Mouse (Mus musculus): Measurements from ENCODE around the gene Cd200.

The Cd200 gene

DNA sequence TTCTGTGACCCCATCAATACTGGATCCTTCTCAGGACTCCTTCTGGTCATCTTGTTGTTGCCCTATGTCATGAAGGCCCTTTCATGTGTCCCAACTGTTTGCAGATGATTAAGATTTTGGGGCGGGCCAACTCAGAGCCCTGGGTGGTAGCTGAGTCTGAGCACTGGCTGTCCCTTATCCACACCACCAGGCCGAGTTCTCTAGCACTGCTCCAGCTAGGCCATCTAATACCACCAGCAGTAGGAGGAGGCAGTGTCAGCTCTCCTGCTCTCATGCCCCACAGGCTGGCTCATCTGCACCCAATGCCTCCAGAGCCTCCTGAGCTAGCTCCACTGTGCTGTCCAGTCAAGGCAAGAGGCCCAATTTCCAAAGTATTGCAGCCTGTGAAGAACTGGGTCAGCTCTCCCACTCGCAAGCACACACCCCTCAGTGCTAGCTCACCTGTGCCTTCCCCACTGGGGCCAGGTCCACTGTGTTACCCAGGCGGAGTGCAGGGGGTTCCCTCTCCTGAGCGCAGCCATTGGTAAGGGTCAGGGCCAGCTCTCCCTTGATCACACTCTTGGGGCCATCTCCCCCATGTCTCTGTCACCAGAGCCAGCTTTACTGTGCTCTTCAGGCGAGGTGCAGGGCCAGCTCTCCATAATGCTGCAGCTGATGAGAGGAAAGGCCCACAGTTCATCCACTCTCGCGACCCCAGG, 75.0 kb downstream of the Cd200 start:
- no peak for DNase-seq

DNA sequence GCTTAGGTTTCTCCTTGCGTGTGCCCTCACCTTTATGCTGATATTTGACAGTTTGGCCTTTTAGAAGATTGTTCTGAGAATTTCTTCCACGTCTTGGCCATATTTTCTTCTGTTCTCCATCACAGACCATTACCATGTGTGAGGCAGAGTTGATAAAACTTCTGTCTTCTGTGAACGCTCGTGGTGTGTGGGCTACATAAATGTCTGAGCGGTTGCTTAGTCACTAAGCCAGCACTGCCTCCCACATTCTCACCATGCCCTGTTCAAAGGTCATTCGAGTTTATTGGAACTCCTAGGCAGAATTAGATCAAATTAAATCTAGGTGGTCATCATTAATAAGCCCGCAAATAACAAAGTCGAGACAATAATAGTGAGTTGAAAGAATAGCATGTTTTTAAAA, 76.3 kb downstream of the Cd200 start:
- DNase-seq: no peak

Data from right cerebral cortex, postnatal 4 days (tissue).